Mouse (Mus musculus) stomach, adult 2 months (tissue): ENCODE results near the gene Gm28168. TPM values are rescaled to one million over a fixed set of nuclear protein-coding genes. Genes with fewer than 3 reads are reported as not detected.

Source experiments
- polyA plus RNA-seq: library from polyadenylated mRNA; depleted of rRNA; stranded (reverse); fragments of >200 nt; gene quantifications from 2 replicates; pipeline ENCODE4 v1.2.3, GENCODE M21; 2012; rRNA removed

Gm28168 gene
- not detected in 2 replicates for polyA plus RNA-seq

DNA sequence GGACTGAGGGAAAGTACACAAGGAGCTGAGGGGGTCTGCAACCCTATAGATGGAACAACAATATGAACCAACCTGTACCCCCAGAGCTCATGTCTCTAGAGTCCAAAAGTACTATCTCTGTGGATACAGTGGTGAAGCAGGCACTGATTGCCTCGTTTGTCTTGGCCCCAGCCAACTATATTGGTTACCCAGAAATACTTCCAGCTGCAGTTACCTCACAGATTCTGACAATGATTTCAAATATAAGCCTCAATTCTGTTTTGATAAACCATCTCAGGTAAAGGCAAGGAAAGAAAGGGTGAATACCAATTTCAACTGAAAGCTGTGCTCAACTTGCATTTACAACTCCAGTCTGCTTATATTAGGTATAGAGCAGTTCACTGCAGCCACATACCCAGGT, at the start of gene Gm28168:
Gene Gm28168, plus strand, starts transcription at position 301 of the 400 bp plus-strand sequence.

DNA sequence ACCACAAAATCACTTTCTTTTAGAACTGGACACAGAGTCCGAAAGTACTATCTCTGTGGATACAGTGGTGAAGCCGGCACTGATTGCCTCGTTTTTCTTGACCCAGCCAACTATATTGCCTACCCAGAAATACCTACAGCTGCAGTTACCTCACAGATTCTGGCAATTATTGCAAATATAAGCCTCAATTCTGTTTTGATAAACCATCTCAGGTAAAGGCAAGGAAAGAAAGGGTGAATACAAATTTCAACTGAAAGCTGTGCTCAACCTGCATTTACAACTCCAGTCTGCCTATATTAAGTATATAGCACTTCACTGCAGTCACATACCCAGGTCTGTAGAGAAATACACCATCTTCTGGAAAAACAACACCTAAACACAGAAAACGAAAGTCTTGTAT, 37.8 kb downstream of the Gm28168 start, which contains the start of gene Gm7145:
Gene Gm7145, plus strand, starts transcription at position 301 of the 400 bp plus-strand sequence.

Other genes starting within 250 kb of the Gm28168 start
- not detected in 2 replicates for gene Gm28363, start 230.9 kb upstream of the Gm28168 start, polyA plus RNA-seq
- not detected in 2 replicates for gene B020011L13Rik, start 146.9 kb upstream of the Gm28168 start, polyA plus RNA-seq
- not detected in 2 replicates for gene Gm28360, start 97.9 kb upstream of the Gm28168 start, polyA plus RNA-seq
- gene Gm7145, start 37.9 kb downstream of the Gm28168 start, polyA plus RNA-seq: not detected in 2 replicates
- gene Gm29106, start 248.5 kb downstream of the Gm28168 start, polyA plus RNA-seq: not detected in 2 replicates